Mouse (Mus musculus): Measurements from ENCODE around the gene Myh3.

The Myh3 gene

DNA sequence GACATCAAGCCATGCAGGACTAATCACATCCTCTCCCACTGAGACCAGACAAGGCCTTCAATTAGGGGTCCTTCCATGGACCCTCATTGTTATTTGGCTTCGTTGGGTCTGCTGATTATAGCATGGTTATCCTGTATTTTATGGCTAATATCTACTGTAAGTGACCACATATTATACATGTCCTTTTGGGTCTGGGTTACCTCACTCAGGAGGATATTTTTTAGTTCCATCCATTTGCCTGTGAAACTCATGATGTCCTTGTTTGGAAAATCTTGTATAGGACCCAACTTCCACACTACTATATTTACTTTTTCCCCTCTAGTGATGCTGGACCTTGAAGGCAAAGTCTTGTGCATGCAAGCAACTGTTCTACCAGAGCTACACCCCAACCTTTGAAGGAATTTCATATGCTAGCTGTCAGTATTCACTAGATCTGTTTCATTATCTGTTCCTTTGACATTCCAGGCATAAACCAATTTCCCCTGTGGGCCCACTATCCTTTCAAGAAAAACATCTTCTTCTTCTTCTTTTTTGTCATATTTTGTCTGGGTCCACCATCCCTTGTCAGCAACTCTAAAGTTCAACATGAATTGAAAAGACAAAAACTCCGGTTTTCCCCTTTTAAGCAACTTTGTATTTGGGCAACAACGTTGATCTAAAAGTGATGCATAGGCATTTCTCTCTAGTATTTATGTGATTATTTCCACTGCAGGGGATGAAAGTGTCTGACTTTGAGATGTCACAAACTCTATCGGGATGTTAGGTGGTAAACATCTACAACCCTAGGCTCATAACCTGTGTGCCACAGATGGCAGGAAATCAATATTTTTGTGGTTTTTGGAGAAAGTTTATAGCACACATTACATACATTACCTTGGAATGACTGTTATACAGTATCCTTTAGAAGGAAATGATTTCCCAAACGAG is 67.6 kb downstream of the Myh3 start:
- DNase-seq, result no peak

DNA sequence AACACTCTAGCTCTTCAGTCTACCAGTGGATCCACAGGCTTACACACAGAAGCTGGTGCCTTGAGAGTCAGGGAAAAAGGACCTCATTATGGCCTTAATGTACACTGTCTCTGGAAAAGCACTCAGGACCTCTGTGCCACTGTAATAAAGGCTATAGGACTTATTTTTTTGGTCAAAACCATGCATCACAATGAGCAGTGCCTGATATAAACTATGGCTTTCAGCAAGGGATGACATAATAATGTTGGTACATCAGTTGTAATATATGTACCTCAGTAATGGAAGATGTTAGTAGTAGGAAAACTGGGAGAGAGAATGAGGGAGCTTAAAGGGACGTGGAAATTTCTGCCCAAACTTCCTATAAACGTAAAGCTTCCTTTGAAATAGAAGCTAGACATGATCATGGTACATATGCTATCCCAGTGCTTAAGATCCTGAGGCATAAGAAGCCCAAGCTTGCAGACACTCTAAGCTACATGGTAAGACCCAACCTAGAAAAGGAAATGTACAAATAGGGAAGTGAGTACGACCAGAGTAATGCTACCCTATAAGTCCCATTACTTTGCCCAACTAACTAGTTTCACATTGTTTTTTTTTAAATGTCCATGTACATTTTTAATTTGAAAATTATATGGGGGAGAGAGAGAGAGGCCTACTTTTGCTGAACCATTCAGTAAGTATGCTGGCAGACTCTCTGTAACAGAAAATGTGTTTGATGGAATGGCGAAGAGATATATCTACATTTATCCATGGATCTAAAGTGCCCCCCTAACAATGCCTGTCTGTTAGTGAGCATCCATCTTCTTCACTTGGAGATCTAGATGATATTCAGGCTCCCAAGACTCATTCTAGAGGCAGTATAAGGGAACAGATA is 68.5 kb downstream of the Myh3 start:
- no peak for DNase-seq

DNA sequence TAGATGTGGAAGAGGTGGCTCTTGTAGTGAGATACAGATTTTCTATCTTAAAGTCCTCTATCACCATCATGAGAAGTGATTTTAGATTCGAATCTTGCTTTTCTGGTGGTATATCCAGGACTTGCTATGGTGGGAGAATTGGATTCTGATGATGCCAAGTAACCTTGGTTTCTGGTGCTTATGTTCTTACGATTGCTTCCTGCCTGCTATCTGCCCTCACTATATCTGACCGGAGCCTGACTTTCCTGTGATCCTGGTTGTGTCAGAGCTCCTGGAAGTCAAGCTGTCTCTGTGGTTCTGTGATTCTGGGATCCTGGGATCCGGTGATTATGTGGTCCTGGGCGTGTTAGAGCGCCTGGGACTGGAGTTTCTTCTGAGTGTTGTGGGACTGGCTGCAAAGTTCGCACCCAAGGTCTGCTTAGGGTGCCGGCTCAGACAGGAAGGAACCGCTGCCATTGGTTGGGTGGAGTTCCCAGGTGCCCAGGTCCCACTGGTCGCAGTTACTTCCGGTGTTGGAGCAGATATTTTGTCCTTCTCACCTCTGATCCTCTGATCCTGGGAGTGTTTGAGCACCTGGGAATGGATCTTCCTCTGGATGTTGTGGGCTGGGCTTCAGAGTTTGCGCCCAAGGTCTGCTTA is 69.3 kb downstream of the Myh3 start:
- no peak for DNase-seq

DNA sequence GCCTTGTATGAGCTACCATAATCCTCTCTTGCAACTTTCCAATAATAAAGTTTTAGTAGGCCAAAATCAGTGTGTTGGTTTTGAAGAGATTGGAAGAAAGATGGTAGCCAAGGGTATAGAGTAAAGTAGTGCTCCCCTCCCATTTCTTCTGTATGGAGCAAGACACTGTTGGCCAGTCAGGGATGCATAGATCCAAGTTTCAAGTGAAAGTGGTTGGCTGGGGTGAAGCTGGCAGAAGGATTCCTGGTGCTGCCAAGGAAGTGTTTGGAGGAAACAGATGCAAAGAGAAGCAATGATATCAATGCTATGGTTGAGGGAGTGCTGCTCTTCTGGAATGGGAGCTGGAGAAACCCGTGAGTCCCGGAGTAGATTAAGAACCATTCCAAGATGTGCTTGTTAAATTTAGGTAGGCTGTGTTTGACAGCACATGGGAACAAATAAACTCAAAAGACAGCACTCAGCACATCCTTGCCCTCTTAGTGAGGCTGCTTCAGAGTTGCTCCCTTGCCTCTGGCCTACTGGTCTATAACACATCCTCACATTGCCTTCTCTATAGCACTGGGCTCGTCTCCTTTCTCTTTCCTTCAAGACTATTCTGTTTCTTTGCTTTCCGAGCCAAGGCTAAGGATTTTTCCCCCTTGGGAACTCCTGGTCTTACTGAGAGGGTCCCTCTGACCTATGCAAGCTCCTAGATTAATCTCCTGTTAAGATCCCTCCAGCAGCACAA is 70.3 kb downstream of the Myh3 start:
- DNase-seq, result no peak

- no peak for DNase-seq
These were observed 72.1 kb downstream of the Myh3 start for GRCm38 (mm10) chr11:67150237-67150636.

GRCm38 (mm10) chr11:67151159-67151558 is 73.1 kb downstream of the Myh3 start:
- DNase-seq, result no peak

Measured in right cerebral cortex, postnatal 25 days (tissue).